Mouse (Mus musculus): Measurements from ENCODE around the gene Ly6g5c. TPM values are rescaled to one million over a fixed set of nuclear protein-coding genes. Genes with fewer than 3 reads are reported as not detected.
A peak's percentile ranks its signal among the peaks of the same experiment; 100 is the strongest.
"Not testable (repeated sequence)": the region's sequence is repeated elsewhere in the genome, so short reads cannot be mapped to it uniquely, and the experiment has no call there.

The Ly6g5c gene
- total RNA-seq, 1 experiment from 2014 or later: not detected

DNA sequence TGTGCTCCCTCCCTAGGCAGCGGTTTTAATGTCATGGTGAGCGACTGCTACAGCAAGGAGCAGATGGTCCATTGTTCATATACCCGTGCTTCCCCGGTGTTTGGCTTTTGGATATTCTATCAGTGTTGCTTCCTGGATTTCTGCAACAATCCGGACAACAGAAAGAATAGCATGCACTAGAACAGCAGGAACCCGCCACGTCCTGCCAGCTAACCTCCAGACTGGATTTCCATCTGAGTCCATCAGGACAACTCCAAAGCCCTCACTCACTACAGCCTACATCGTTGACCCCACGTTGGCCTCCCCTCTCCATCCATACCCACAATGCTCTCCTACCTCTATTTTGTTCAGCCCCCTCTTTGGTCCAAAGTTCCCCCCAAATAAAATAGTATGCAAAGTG, 3.7 kb downstream of the Ly6g5c start:
- DNase-seq: no peak

DNA sequence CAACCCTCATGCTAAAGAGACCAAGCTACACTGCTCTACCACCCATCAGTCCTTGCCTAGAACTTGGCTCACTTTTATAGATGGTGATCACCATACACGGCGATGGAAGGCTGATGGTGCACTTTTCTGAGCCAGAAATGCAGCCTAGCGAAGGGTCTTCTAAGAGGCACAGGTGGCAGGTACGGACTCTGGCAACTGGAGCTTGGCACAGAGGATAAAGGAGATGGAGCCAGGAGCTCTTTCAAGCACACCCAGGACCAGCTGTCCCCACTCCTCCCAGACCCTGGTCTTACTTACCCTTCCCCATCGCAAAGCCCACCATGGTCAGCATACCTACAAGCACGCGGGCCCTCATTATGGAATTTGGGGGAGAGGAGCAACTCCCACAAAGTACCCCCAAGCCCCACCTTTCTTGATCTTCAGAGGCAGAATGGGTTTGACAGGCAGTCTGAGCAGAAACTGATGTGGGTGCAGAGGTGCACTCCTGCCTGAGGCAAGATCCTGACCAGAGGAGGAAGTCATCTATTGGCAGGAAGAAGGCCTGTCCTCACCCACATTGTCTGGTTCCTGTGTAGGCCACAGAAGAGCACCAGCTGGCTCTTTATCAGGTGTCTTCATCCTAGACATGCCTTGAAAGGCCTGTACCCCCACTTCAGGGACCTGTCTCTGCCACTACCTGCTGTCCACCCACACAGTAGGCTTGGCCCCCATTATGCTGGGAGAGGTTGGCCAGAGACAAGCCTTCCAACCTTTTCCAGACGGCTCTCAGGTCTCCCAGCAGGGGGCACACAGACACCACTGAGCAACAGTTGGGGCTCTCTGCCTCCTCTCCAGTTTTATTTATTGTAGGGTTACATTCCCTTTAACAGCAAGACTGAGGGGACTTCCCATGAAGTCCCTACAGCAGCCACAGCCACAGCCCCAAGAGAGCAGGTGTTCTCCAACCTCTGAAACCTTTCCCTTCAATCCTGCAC, 7.3 kb downstream of the Ly6g5c start, which contains the start of gene Ly6g5b:
Ly6g5b (minus strand) TSS at position 383 of the 974 bp plus-strand sequence.
- peak; percentile 63 for DNase-seq

DNA sequence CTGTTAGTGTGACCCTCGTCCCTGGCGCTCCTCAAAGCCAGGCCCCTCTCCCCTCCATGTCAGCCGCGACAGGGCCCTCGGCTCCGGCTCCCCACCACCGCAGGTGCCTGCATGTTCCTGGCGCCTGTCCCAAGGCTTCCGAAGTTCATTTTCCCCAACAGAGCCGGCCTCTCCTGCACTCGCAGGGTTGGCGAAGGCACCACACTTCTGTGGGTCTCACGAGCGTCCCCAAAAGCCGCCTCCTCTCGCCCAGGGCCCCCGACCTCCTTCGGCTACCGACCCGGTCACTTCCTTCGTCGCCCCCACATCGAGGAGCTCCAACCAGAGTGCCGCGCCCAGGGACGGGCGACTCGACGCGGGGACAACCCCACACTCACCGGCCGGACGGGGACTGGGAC, 12.7 kb downstream of the Ly6g5c start:
- peak; percentile 75 for DNase-seq

DNA sequence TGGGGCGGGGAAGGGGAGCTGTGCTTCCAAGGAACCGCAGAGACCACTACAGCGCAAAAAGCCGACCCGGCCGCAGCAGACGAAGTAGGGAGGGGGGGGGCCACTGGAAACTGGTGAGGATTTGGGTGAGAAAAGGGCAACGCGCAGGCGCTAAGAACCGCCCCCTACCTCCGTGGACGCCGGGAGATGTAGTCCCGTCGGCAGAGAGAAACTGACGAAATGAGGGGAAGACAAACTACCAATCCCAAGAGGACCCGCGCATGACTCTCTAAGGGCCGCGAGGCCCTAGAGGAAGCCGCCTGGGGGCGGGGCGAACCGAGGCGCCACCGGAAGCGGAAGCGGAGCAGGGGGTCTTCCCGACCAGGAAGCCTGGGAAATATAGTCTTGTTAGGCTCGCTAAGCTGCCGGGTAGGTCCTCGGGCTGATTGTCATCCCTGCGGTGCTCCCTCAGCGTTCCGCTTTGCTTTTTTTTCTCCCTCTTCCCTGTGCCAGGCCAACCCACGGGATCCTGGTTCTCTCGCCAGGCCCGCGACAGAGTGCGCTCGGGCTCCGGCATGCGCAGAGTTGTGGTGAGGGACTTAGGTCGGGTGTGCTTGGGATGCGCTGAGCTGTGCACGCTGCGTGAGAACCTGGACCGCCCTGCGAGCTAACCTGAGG, 13.2 kb downstream of the Ly6g5c start, which contains the start of gene Gpank1:
Gpank1 (plus strand) TSS at position 313 of the 657 bp plus-strand sequence.
- peak; percentile 99 for DNase-seq

DNA sequence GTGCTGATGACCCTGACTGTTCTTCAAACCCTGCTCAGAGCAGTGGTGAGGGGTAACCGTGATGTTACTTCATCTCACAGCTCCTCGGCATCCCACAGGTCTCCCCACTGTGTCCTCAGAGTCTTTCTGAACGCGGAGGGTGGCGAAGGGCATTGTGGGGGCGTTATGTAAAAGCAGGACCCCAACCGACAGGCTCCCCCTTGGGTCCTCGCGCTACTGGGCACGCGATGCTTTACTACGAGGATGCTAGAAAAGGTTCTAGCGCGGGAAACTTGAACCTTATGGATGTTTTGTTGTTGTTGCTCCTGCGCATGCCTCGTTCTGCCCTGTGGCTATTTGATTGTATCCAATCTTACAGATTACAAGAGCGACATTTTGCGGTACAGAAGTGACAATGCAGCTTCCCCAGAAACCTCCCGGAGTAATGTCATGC, 13.8 kb downstream of the Ly6g5c start, which contains the start of gene Csnk2b:
Csnk2b (minus strand) TSS at position 183 of the 433 bp plus-strand sequence.
- DNase-seq: peak; percentile 77

DNA sequence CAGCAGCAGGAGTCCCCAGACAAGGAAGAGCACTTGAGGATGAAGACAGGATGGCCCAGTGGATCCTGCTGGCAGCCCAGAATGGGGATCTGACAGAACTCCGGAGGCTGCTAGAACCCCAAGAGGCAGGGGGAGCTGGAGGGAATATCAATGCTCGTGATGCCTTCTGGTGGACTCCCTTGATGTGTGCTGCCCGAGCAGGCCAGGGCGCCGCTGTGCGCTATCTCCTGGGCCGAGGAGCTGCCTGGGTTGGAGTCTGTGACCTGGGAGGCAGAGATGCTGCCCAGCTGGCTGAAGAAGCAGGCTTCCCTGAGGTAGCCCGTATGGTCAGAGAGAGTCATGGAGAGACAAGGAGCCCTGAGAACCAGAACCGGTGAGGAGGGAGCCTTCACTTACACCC, 15.2 kb downstream of the Ly6g5c start:
- DNase-seq: not testable (repeated sequence)

DNA sequence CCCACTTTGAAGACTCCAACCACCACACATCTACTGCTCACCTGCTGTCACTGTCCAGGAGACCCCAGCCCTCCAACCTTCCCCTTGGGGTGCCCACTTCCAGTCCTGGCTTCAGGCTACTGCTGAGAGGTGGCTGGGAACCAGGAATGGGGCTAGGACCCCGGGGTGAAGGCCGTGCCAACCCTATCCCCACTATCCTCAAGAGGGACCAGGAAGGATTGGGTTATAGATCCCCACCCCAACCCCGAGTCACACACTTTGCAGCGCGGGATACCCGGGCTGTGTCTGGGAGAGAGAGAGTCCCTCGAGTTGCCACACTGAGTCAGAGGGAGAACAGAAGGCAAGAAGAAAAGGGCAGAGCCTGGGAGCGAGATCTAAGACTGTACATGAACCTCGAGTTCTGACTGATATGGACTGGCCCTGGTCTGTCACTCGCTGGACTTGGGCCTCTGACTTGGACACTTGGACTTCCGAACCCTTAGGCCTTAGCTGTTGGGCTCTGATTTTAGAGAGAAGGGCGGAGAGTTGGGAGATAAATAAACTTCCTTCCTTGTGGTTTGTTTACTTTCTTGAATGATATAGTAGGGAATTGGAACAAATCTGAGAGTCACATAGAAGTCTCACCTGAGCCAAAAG, 16.3 kb downstream of the Ly6g5c start:
- not testable (repeated sequence) for DNase-seq

DNA sequence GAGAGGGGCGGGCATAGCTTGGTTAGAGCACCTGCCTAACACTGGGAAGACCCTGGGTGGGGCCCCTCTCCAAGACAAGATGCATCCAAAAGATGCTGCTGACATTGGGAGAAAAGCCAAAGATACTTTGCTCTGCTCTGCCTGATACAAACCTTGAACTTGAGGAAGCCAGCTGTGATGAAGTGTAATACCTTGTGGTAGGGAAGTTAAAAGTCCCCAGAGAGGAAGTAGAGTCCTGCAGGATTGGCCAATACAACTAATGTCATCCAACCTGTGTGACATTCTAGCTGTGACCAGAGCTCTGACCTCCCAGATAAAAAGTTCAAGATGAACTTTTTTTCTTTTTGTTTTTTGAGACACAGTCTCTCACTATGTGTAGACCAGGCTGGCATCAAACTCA, 17.0 kb downstream of the Ly6g5c start:
- no peak for DNase-seq

DNA sequence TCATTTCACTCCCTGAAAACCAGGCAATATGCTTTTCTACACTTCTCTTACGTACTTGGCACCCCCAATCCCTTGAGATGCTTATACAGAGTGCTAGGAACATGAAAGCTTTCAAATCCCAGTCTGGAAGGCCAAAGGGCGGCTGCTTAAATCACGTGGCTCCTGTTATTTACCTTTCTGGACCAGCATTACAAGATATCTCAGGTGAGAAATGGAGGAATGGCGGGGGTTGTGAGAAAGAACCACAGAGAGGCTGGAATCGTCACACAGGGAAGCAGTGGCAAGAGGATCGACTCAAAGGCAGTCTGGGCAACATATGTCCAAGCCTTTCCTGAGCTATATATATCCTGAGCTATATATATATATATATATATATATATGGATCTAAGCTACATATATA, 17.5 kb downstream of the Ly6g5c start:
- DNase-seq: no peak

DNA sequence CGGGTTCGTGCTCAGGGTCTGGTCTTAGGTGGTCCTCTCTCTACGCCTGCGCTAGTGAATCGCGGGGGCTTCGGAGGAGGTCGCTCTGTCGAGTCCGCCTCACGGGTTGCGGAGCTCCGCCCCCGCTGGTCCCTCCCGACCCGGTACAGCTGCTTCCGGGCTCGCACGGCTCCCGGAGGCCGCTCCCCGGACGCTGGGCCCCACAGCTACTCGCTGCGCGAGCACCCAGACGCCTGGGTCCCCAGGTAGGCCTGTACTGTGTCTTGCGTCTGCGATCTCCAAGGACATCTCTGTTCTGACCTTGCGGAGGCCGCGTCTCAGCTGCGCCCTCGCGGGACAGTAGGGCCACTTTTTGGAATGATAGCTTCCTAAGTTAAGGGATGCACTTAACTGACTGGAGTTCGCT, 18.1 kb downstream of the Ly6g5c start, which contains the start of gene D17H6S53E:
D17H6S53E (plus strand) TSS at position 168 of the 406 bp plus-strand sequence.
- peak; percentile 89 for DNase-seq

DNA sequence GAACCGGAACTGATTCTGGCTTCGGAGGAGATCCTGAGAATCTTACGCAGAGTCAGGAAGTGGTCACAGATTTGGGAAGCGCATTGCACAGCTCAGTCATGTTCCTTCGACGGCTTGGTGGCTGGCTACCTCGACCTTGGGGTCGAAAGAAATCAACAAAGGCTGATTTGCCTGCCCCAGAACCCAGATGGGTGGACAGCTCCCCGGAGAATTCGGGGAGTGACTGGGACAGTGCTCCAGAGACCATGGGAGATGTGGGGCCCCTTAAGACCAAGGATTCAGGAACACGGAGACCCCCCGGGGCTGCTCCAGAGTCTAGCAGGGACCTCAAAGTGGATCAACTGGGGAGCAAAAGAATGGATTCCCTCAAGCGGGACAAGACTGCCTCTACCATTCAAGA, 18.9 kb downstream of the Ly6g5c start:
- DNase-seq: peak; percentile 40

DNA sequence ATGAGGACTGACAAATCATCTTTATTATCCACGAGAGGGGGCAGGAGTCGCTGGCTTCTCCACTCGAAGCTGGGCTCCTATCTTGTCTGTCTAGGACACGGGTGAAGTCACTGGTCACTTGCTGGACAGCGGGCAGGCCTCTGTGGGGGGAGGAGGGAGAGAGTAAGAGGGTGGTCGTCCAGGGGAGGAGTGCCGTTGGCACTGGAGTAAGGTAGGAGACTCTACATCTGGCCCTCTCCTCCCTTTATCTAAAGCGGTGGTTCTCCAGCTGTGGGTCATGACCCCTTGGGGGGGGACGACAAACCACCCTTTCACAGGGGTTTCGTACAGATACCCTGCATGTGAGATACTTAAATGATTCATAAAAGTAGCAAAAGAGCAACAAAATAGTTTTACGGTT, 20.9 kb downstream of the Ly6g5c start:
- DNase-seq: no peak

DNA sequence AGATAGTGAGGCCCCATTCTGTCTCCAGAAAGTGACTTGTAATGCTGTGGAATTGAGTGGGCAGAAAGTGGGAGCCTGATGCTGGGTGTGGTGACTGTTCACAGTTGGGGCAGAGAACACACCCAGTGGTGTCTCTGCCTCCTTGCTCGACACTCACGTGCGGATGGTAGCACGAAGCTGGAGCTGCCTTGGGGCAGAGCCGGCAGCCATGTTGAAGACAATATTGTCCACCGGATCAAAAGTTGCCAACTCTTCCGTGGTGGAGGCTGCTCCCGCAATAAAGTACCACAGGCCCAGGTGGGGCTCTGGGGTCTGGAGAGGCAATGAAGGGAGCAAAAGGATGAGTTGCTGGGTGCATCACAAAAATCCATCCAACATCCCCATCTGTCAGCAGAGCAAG, 23.0 kb downstream of the Ly6g5c start:
- DNase-seq: no peak

DNA sequence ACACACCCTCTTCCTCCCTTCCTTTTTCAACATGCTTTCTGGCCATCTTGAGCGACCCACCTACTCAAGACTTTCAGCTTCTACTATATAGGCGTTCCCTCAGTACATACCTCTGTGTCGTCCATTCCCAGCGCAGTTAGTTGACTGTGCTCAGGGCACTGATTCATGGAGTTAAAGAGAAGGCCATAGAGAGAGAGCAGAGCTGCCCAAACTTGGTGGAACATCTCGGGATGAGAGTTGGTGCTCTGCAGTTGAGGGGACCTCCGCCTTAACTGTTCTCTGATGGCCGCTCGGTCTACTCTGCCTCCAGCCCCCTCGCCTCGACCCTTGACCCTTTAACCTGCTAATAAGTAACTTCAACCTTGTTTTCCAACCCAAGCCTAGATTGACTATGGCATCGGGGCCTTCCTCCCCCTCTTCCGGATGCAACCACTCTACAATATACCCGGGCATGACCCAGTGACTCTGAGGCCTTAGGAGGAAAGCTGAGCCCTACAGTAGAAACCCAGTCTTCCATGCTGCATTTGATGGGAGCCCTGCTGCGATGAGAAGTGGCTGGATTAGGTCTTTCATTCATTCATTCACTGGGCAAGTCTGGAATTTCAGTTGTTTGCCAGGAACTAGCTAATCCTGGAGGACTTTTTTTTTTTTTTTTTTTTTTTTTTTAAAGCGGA, 23.6 kb downstream of the Ly6g5c start, which contains the start of gene Apom:
Apom (minus strand) TSS at position 551 of the 674 bp plus-strand sequence.
- no peak for DNase-seq

DNA sequence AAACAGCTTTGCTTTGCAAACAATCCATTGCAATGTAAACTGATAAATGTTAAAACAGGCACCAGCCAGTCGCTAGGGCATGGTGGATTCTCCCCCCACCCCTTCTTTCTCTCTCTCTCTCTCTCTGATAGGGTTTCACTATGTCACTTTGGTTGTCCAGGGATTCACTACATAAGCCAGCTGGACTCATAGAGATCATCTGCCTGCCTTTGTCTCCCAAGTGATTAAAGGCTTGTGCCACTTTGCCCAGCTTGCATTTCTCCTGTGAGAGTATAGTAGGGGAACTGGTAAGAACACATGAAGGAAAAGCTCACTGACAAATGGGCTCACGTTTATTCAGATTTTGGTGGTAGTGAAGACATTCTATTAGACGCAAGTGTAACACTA, 24.1 kb downstream of the Ly6g5c start:
- DNase-seq: no peak

DNA sequence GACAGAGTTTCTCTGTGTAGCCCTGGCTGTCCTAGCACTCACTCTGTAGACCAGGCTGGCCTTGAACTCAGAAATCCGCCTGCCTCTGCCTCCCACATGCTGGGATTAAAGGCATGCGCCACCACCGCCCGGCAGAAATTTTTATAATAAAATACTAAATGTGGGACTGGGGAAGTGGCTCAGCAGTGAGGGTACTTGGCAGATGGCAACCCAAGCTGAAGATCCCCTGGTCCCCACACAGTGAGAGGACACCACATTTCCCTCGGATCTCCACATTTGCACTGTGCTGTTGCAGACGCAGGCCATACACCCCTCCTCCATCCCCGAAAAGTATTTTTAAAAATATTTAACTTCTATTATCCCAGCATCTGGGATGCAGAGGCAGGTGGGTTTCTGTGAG, 25.4 kb downstream of the Ly6g5c start:
- no peak for DNase-seq

DNA sequence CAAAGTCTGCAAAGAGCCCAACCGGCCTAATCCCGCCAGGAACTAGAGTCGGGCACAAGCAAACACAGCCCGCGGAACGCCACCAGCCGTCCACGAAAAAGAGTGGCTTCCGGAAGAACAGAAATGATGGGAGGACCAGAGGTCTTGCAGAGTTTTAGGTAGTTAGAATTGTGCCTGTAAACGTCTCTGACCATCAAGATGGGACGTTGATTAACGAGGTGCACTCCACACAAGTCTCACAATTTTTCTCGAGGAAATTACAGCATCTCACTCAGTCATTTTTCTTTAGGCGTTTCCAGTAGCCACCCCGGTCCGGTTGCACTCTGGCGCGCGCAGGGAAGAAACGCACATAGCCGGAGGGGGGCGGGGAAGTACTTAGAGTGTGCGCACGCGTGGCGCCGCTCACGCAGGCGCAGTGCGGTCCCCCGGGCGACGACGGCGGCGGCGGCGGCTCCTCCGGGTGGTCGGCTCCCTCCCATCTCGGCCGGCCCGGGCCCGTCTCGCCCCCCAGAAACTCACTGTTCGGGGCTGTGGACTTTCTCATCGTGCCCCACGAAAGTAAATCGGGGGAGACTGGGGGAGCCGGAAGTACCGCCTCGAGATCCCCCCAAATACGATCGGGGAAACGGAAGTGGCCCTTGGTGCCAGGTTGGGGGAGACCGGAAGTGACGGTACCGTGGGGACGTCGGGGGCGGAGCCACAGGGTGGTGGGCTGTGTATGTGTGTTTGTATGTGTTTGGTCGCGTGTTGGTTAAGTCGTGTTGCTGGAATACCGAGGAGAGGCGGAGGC, 26.9 kb downstream of the Ly6g5c start, which contains the start of gene Bag6:
Bag6 (plus strand) TSS at position 378 of the 790 bp plus-strand sequence.
- peak; percentile 97 for DNase-seq

DNA sequence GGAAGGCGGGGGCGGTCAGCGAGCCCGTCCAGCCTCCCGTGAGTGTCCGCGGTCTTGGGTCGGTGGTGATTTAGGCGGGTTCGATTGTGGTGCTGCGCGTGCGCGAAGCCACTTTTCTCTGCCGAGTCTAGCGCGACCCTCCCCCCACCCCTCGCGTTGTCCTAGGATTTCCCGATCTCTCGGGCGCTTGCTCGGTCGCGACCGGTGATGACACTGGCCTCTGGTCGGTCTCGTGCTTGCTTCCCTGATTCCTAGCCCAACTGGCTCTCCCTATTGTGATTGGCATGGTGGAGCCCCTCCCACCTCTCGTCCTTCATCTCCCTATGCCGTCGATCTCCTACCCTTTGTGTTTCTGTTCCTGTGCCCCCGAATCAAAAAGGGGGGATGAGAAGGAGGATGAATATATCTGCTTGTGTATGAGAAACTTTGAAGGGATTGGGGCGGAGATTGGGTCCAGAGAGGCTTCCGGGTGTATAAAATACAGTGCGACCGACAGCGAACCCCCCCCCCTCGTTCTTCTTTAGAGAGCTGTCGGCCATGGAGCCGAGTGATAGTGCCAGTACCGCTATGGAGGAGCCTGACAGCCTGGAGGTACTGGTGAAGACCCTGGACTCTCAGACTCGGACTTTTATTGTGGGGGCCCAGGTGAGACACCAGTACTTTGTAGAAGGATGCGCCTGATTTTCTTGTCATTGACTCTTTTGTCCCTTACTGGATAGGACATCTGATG, 27.7 kb downstream of the Ly6g5c start:
- DNase-seq: no peak

DNA sequence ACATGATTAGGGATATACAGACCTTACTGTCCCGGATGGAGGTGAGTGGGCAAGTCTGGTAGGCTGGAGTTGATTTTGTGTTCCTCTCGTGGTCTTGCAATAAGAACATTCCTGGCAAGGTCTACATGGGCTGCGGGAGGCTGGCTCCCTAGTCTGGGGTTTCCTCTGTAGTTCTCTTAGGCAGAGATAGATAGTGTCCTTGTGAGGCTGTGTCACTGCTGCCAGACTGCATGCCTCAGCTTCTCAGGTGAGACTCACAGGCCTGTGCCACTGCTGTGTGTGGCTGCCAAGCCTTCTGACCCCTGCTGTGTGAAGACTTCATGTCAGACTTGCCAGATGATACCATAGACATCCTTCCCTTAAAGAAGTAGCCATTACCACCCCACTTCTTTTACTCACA, 31.2 kb downstream of the Ly6g5c start:
- DNase-seq: peak; percentile 54

DNA sequence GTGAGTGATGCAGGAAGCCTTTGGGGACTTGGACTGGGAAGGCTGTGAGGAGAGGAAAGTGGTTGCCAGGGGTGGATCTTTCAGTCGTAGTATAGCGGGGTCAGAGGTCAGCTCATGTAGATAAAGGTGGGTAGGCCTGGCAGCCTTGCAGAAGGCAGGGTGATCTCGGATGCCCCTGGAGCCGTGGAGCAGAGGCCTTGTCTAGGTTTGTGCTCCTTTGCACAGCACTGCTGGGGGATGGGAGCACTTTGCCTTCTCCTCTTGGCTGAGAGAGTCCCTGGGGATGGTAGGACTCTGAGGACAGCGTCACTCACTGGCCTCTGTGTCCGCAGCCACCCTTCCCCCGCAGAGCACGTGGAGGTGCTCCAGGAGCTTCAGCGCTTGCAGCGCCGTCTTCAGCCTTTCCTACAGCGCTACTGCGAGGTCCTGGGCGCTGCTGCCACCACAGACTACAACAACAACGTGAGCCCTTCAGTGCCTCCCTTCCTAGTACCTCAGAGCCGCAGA, 32.5 kb downstream of the Ly6g5c start:
- DNase-seq: peak; percentile 79
